Mouse (Mus musculus) adrenal gland, postnatal 4 days (tissue): ENCODE data around the gene Lrrc3b. TPM values are rescaled to one million over a fixed set of nuclear protein-coding genes. Genes with fewer than 3 reads are reported as not detected.

Source experiments
- DNase-seq, 2 experiments: peaks; one replicate each; pipeline ENCODE4 v3.0.0; 2021 to 2022; ENCODE audit warnings: low spot score in 2 of 2, mixed read lengths in 2 of 2
- total RNA-seq, 2 experiments: library from RNA; stranded (reverse); gene quantifications; 2 replicates each; pipeline ENCODE4 v1.2.3; 2021

Gene Lrrc3b
- total RNA-seq, 2 experiments from 2014 or later: 4.1 to 6.4 TPM

DNA sequence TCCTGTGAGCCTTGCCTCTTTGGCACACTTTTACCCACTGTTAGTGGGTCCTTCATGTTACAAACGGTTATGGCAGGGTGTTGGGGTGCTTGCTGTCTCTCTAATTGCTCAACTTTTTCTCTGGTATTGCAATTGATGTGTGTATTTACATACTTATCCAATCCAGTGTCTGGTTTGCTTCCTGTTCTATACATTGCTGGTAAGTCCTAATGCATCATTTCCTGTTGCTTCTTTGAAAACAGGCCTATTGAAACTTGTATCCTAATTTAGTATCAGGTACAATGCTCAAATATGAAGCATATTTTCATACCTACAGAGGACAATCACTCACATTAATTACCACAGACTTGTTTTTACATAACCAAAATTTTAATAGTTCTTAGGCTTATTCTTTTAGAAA is 107.4 kb downstream of the Lrrc3b start:
- DNase-seq: no peak

DNA sequence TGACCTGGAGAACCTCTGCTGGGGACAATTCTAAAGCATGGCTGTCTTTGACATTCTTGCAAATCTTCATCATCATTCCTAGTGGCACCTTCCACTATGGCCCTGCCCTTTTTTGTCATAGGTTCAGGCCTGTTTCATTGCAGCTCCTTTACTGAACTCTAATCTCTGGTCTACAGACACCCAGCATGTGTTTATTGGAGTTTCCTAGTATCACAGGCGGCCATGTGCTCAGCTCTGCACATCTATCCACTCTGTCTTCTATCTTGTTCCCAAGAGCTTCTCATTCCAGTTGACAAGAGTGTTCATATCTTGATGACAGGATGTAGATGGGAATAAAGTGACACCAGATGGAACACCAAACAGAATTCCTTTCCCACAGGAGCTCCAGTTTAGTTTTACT is 108.6 kb downstream of the Lrrc3b start:
- no peak for DNase-seq

DNA sequence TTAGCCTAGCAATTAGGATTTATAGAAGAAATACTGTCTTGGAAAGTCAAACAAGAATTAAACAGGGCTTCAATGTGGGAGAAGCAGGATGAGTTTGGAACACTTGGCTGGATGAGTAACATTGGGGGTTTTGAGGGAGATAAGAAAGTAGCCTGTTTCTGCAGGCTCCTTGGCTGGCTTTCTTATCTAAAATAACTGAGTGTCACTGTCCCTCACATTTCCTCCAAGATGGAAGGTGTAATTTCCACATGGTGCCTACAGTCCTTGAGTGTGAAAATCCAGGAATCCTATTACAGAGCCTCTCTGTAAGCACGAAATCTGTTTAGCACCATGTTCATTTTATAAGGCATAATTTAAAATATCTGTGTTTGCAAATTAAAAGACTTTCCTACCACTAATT is 112.9 kb downstream of the Lrrc3b start:
- DNase-seq: no peak

DNA sequence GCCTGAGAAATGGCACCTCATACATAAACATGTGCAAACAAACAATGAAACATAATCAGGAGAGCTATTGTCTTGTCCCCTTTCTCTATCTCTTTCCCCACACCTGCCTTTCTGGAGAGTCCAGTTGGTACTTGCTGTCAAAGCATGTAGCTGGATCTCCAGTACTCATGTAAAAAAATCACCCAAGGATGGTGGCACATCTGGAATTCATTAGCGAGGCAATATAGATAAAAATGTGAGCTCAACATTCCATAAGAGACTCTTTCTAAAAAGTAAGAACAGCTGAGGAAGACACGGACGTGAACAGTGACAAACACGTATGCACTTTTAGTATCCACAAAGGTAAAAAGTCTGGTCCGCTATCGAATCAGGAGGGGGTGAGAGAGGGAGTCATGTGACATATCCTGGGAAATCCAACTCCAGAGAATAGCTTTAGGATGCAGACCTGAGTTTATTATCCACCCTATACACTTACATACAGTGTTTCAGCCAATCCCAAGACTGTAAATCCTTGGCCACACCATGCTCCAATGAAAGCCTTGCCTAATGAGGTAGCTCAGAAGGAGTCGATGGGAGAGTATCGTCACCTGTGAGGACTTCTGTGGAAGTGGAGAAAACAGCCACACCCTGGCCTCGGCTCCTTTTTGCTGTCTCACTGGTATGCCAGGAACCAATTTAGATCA is 116.2 kb downstream of the Lrrc3b start:
- DNase-seq: no peak

DNA sequence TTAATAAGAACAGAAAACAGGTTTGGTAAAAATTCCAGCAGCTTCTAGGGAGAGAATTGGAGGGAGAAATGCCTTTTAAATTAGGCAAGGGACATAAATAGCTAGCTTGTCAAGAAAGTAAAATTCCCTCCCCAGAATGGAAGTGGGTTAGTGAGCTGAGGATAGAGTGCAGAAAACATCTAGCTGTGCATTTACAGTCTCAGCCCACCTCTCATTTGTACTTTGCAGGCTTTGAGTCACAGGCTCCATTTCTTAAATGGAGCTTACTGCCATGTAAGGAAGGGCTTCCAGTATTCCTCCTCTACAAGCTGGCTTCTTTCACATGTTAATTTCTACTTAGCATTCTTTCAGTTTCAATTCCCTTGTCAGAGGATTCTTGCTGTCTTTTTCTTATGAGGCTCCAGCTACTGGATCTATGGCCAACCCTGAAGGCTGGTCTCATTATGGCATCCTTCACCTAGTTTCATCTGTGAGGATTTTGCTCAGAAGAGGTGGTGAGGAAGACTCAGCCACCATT is 119.3 kb downstream of the Lrrc3b start:
- DNase-seq: no peak

DNA sequence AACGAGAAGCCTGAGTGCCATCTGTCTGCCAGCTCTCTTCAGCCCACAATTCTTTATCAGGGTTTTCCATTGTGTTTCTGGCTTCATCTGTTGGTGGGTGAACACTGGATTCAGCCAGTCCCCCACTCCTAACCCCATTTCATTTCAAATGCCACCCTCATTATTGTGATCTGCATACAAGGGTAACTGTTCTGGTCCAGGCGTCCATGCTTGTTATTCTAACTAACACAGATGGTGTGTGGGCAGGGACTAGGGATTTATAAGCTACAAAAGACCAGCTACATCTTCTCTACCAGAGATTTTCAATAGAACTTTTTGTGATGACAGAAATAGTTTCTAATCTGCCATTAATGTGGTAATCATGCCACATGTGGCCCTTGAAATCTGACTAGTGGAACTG is 130.2 kb downstream of the Lrrc3b start:
- DNase-seq: no peak
